Mouse (Mus musculus): ENCODE measurements around the gene Aldh3b2.
A peak's percentile ranks its signal among the peaks of the same experiment; 100 is the strongest.

Gene Aldh3b2

DNA sequence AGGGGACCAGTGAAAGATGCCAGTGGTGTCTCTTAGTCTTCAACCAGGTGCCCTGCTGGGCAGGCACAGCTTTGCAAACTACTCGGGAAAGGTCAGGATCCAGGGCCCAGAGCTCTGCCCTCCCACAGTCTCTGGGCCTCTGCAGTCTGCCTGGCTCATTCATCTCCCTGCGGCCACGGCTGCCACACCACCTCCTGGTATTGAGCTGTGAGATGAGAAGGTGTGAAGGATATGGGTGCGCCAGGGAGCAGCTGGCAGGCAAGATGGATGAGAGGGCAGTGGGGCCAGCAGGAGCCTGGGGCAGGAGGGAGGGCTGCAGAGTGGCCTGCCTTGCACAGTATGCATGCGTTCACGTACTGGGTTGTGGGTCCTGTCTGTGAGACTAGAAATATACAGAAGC, 18.7 kb downstream of the Aldh3b2 start:
- no peak for DNase-seq

DNA sequence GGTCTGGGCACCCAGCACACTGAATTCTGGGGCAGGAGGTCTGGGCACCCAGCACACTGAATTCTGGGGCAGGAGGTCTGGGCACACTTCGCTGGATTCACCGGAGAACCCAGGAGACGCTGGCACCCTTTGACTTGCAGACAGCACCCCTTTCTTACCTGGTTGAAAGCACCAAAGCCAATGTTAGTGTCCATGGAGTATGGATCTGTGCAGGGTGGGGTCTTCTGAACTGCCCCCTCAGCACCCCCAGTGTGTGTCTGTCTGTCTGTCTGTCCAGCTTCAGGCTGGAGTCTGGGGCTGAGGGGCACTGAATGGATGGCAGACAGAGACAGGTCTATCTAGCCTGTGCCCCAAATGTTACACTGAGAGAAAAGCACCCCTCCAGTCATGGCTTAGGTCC, 19.4 kb downstream of the Aldh3b2 start:
- no peak for DNase-seq

DNA sequence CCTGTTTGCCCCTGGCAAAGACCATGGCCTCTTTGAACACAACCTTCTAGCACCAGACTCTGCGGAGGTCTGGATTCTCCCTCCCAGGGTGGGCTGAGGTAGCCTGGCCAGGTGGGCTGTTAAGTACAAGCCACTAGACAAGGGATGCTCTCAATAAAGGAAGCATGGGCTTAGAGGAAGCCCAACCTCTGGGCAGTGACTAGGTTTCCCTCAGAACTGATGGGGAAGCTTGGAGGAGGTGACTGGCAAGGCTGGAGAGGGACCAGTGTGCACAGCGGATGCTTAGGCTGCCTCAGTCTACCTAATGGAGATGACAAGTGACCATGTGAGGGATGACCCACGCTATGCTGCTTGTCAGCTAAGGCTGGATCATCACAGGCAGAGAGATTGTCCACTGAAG, 19.8 kb downstream of the Aldh3b2 start:
- DNase-seq: no peak

DNA sequence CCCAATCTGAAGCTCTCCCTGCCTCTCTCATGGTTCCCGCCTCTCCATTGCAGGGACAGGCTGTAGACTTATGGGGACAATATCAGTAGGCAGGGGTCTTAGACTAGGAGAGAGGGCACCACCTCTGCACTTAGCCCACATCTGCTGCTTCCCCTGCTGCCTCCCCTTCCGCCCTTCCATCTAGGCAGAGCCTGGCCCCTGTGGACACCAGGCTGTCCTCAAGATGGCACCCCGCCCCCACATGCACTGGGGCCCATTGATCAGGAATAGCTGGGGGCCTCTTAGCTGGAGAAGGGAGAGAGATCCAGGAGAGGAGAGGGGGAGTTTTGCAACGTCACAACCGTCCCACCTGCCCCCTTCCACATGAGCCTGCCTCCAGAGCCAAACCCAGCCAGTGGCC, 20.3 kb downstream of the Aldh3b2 start, which contains the start of gene Tbx10:
Gene Tbx10 (plus strand): TSS at position 337 of the 400 bp plus-strand sequence.
- DNase-seq: no peak

DNA sequence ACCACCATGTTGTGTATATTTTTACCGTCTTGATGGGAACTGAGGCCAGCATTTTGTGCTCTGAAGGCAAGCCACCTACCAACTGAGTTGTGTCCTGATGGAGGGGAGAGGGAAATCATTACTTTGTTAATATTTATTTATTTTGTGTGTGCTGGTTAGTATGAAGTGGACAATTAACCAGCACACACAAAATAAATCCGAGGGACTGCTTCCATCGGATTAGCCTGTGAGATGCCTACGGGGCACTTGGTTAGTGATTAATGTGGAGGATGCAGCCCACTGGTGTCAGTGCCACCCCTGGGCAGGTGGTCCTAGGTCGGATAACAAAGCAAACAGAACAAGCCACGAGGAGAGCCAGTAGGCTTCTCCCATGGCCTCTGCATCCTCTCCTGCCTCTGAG, 22.8 kb downstream of the Aldh3b2 start:
- DNase-seq: no peak

DNA sequence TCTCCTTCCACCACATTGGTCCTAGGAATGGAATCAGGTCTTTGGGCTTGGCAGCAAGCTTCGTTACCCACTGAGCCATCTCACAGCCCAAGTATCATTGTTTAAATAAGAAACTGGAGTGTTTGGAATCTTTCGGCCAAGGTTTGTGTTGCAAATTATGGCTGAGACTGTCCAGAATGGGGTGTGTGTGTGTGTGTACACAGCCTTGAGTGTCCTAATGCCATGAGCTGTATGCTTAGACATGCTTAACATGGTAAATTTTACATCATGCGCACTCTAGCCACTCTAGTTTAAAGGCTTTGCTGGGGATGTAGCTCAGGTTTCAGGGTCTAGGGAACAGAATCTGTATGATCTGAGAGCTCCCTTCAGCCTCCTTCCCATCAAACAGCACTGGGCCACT, 23.4 kb downstream of the Aldh3b2 start:
- DNase-seq: no peak

DNA sequence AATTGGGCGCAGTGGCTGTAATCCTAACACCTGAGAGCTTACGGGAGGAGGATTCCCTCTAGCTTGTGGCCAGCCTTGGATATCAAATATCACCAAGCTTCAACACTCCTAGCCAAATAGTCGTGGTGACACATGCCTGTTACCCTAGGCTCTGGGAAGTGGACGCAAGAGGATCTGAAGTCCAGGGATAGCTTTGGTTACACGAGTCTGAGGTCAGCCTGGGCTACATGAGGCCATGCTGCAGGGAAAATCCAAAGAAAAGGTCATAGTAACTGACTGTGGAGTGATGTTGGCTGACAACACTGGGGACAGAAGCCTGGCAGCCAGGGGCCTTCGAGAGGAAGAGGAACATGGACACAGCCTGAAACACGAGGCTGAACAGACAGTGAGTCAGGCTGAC, 24.0 kb downstream of the Aldh3b2 start:
- no peak for DNase-seq

DNA sequence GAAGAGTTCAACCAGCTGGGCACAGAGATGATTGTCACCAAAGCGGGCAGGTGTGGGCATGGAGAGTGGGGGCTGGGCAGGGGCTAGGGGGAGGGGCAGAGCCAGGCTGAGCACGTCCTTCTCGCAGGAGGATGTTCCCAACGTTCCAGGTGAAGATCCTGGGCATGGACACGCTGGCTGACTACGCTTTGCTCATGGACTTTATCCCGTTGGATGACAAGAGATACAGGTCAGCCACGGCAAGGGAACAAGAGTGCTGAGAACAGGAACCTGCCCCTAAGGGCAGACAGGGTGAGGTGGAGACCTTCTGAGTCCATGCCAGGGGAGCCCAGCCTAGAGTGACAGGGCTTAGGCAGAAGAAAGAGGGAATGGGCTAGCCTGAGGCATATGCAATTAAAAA, 24.6 kb downstream of the Aldh3b2 start:
- no peak for DNase-seq

DNA sequence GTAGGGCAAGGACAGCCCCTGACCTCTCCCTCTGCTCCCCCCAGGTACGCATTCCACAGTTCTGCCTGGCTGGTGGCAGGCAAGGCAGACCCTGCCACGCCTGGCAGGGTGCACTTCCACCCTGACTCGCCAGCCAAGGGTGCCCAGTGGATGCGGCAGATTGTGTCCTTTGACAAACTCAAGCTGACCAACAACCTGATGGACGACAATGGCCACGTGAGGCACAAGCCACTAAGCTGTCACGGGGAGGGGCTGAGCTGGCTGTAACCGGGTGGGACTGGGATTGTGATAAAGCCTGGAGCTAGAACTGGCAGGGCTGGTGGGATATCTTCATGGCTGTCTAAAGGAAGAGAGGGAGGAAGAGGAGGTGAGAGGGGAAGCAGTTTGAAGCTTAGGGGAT, 25.1 kb downstream of the Aldh3b2 start:
- no peak for DNase-seq

DNA sequence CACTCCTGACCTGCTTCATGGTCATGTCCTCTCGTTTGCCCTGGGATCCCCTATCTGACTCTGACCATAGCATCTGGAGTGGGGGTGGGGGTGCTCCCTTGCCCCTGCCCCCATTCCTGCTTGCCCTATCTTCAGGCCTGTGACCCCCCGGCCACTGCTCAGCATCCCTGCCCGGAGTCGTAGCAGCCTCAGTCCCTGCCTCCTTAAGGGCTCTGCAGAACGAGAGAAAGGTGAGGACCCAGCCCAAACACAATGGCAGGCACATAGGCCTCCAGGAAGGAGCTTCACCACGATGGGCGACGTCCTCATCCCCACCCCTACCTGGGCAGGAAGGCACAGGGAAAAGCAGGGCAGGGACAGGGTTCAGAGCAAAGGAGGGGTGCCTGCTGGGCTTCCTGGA, 26.2 kb downstream of the Aldh3b2 start:
- DNase-seq: no peak

DNA sequence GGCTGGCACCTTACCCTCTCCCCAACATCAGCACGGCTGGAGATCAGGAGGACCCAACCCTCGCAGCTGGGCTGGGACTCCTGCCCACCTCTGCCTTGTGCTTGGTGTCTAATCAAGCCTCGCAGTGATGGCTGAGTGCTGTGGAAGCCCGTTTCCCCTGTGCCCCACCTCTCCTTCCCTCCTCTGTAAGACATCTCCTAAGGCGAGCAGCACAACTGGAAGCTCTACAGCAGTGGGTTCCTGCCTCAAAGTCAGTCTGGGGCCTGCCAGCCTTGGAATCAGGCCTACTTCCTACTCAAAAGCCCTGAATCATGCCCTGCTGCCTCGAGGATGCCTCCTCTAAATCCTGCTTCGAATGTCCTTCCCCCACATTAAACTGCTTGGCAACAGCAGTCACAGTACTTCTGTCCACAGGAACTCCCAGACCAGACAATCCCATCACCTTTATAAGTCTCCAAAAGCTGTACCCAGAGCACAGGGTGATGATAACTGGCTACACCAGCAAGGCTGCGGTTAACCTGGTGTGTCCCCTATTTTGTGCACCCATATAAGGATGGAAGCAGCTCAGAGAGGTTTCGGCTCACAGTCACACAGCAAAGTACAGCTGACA, 27.1 kb downstream of the Aldh3b2 start:
- DNase-seq: no peak

DNA sequence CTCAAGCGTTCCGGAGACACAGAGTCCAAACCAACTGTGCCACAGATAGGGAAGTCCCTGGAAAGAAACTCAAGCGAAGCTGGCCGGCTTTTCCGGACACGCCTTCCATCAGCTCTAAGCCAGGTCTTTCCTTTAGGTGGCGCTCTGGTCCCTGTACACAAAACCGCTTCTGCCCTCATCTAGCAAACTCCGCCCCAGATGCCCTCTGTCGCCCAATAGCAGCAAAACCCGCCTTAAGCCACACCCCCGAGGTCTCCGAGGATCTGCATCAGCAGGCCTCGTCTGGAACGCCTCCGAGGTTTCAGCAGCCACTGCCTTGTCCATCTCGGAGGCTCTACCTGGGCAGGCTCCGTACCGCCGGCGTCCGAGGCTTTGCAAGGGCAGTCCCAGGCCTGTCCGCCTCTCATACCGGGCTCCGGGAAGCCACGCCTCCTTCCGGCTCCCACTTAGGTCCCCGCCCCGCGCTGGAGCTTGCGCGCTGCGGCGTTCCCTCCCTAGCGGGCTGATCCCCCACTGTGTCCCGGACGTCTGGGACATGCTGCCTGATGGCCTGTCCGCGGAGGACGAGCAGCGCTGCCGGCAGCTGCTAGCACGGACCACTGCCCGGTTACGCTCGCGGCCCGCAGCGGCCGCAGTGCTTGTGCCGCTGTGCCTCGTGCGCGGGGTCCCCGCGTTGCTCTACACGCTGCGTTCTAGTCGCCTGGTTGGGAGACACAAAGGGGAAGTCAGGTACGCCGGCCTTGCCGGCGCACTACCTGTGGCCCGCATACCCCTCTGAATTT, 28.2 kb downstream of the Aldh3b2 start, which contains the start of the genes Nudt8 and Gm49405:
Gene Nudt8 (plus strand): TSS at position 462 of the 782 bp plus-strand sequence.
Gene Gm49405 (plus strand): TSS at position 508 of the 782 bp plus-strand sequence.
- DNase-seq: peak; percentile 94

DNA sequence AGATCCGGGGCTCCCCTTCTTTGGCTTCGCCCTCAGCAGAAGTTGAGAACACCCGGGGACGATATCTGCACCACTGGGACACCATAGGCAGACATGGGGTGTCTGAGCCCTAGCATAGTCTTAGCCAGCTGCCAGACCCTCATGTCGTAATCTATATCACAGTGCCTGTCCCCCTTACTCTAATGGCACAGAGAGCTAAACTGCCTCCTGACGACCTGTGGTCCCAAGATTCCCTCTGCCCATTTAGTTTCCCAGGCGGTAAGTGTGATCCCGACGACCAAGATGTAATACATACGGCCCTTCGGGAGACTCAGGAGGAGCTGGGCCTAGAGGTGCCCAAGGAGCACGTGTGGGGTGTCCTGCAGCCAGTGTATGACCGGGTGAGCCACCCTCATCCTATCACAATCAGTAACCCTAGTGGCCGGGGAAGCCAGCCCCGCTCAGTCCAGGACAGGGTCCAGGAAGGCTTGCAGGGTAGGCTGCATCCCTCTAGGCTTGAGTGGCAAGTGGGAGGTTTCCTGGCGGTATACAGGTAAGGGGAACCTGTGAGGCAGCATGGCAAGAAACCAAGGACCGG, 28.9 kb downstream of the Aldh3b2 start:
- no peak for DNase-seq

DNA sequence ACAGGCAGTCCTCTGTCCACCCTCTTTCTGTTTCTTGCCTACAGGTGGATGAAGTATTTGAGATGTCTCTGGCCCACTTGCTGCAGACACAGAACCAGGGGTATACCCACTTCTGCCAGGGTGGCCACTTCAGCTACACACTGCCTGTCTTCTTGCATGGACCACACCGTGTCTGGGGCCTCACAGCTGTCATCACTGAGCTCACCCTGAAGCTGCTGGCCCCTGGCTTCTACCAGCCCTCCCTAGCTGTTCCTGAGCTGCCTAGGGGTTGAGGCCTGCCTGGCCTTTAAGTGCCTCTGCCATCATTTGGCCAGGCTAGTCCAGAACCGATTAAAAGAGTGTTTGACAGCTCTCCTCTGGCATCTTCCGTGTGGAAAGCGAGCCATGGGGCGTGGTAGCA, 29.6 kb downstream of the Aldh3b2 start:
- no peak for DNase-seq

DNA sequence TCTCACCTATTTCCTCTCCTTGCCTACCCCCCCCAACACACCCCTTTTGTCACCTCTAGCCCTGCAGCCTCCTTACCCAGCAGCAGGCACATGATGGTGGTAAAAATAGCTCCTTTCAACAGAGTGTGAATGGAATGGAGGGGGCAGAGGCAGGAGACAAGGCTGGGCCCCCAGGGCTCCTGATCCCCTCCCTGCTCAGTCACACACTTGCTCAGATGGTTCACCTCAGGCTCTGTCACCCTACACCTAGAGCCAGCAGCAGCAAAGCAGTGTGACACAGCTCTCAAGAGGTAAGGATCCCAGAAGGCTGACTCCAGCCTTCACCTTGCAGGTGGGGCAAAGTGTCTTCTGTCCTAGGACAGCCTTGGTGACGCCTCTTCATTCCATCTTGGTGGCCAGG, 31.0 kb downstream of the Aldh3b2 start, which contains the start of gene Doc2g:
Gene Doc2g (plus strand): TSS at position 202 of the 400 bp plus-strand sequence.
- no peak for DNase-seq

DNA sequence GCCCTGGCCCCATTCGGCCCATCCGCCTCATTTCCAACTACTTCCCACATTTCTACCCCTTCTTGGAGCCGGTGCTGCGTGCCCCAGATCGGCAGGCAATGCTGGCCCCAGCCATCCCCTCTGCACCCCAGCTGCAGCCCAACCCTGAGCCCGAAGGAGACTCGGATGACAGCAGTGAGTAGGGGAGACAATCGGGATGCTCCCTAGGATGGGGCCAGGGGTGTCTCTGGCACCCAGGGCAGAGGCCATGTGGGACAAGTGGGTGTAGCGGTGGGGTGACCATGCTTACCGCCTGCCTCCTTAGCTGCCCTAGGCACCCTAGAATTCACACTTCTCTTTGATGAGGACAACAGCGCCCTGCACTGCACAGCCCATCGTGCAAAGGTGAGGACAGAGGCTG, 31.5 kb downstream of the Aldh3b2 start:
- no peak for DNase-seq

DNA sequence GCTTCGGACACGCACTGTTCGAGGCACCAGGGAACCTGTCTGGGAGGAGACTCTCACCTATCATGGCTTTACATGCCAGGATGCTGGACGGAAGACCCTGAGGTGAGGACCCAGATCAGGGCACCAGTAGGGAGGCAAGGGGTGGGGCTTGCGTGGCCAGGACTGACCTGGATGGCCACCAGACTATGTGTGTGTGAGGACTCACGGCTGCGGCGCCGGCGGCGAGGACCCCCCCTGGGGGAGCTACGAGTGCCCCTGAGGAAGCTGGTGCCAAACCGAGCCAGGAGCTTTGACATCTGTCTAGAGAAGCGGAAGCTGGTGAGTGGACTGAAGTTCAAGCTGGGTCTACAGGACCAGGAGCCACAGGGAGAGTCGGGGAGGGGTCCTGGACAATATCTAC, 32.2 kb downstream of the Aldh3b2 start:
- no peak for DNase-seq

DNA sequence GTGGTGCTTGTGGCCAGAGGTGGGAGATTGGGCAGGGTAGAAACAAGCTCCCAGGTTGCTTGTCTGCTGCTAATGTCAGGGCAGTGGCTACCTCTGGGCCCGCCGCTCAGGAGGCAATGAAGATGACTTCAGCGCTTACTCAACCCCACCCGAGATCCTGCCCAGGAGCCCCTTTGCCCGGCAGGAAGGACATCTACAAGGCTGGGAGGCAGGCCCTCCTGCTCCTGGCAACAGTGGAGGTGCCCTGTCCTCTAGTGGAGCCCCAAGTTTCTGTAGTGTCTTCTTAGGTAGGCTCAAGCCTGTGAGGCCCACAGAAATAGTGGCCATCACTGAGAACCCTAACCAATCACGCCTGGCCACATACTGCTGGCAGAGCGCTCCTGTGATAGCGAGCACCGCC, 33.0 kb downstream of the Aldh3b2 start:
- DNase-seq: no peak

DNA sequence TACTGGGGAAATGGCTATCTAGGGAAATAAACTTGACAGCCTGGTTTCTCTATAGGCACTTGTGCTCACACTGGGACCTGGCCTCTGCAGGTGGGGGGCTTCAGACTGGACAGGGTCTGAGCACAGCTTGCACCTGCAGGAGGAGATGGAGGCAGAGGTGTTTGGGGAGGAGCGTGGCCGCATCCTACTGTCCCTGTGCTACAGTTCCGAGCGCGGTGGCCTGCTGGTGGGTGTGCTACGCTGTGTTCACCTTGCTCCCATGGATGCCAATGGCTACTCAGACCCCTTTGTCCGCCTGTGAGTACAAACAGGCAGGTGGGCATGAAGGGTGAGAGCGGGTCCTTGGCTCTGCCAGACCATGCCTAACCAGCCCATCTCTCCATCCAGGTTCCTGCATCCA, 33.8 kb downstream of the Aldh3b2 start:
- no peak for DNase-seq

DNA sequence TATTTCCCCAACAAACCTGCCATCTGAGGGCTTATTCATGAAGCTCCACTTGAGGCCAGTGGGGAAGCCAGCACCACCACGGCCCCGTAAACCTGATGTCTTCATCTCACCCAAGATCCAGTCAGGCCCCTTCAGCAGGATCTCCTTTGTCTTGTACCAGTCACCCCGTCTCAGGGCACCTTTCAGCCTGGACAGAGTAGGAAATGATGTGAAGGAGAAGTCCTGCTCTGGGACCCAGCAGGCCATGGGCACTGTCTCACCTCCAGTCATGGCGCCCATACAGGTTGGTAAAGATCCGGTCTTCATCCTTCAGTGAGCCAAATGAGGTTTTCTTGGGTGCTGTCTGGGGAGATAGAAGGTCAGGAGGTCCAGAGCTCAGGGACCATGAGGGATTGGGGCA, 39.0 kb downstream of the Aldh3b2 start:
- no peak for DNase-seq

DNA sequence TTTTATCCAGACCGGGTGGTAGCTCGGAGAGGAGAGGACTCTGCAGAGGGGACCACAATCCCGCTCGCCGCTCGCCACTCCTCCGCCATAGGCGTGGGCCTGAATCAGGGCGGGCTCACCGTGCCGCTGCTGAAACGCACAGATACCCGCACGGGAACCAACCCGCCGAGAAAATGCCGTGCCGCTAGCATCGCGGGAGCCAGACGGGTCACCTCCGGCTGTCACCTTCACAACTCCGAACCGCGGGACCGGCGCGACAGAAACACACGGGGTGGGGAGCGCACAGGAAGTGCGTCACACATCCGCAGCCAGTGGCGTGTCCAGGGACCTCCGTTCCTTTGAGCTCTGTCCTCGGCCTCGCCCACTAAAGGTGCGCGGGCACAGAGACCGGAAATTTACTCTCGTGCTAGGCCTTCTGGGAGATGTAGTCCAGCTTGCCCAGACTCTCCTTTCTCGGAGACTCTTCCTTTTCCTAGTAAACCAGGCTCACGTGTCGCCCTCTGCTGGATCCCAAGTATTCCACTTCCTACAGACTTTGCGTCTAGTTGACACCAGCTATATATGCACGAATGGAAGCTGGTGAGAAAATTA, 40.4 kb downstream of the Aldh3b2 start, which contains the start of gene Ndufv1:
Gene Ndufv1 (minus strand): TSS at position 375 of the 591 bp plus-strand sequence.
- DNase-seq: peak; percentile 98

DNA sequence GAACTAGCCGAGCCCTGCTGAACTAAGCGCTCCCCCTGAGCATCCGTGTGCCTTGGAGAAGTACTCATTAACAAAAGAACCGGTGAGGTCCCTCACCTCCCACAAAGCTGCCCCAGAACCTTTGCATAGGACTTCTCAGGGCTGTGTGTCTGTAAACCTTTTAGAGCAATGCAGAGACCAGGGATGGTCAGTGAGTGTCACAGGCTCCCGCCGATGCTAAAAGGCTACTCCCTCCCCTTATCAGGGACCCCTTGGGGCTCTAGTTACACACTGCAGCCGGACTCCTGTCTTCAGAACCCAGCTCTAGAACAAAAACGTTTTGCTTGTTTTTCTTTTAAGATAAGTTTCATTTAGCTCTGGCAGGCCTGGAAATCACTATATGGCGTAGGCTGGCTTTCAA, 40.9 kb downstream of the Aldh3b2 start:
- DNase-seq: no peak

DNA sequence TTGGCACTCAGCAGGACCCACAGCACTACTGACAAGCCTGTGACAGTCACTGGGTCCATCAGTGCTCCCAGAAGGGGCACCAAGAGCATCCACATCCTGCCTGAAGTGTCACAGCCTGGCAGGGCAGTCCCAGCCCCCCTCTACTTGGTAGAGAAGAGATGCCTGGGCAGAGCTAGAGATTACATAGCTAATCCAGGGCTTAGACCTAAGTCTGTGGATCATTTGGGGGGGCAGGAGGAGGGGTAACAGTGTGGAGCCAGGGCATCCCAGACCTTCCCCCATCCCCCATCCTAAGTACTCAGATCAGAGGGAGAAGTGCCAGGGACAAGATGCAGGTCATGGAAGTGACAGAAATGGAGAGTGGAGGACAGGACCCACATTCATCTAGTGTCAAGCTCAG, 42.7 kb downstream of the Aldh3b2 start:
- DNase-seq: no peak

DNA sequence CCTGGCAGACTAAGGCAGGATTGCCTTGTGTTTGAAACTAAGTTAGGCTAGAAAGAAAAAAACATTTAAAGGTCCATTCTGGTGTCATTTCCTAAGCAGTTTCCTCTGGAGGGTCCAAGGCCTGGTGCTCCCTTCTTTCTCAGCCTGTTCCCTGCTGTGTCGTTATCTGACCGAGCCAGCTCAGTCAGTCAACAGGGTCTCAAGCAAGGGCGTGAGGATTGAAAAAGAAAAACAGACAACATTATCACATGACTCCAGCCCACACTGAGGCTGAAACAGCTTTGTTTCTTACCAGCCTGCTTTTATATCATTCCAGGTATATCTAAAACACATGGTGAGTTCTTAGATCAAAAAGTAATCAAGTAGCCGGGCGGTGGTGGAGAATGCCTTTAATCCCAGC, 43.5 kb downstream of the Aldh3b2 start:
- DNase-seq: no peak

Data from right cerebral cortex, postnatal 25 days (tissue).